In the genomic region with DNA sequence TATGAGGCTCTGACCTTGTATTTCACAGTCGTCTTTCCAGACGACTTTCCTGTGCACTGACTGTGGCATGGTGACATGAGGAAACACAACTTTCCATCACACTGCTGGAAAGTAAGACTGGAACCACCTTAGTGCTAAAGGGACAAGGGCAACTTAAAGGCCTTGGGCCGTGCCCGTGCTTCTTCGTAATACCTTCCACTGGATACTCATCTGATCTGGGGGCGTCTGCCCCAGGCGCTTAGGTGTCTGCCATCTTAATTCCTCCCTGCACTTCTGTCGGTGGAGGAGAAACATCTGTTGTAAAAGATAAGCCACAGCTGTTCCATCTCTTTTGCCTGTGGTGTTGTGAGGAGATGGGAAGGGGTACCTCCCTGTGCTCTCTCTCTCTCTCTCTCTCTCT, we compare ENCODE assay signal across 14 mouse cellular contexts.
"Had no signal": no experiment of that assay in that cellular context is flagged by ENCODE, and none has a peak within 500 bp of the region (broad histone marks: within the 10 kb centered on the region; RNA-seq: fewer than 3 reads in every experiment).

No protein-coding gene starts in this region.

- ATAC-seq: inflammation-experienced regulatory T-cells, adult 6 months; liver, embryonic 12.5 days; midbrain, embryonic 13.5 days had no signal

- H3K27ac ChIP-seq: limb, embryonic 15.5 days; liver, embryonic 12.5 days; midbrain, embryonic 13.5 days; neural tube, embryonic 15.5 days had no signal

- H3K4me3 ChIP-seq: limb, embryonic 15.5 days; liver, embryonic 12.5 days; midbrain, embryonic 13.5 days; myocyte; neural tube, embryonic 15.5 days had no signal

- DNase-seq: kidney, adult 18-20 months; kidney, postnatal 25 days; layer of hippocampus, adult 9-11 months; layer of hippocampus, postnatal 36 days; right cerebral cortex, adult 18-20 months; right cerebral cortex, postnatal 25 days; thymus, adult 18-20 months; thymus, postnatal 14 days had no signal

- H3K9ac ChIP-seq: limb, embryonic 15.5 days; liver, embryonic 12.5 days; midbrain, embryonic 13.5 days; neural tube, embryonic 15.5 days had no signal

- H3K27me3 ChIP-seq: limb, embryonic 15.5 days; liver, embryonic 12.5 days; midbrain, embryonic 13.5 days; neural tube, embryonic 15.5 days had no signal

- H3K4me1 ChIP-seq: limb, embryonic 15.5 days; liver, embryonic 12.5 days; midbrain, embryonic 13.5 days had no signal

- H3K36me3 ChIP-seq: limb, embryonic 15.5 days; liver, embryonic 12.5 days had no signal

- H3K4me2 ChIP-seq: limb, embryonic 15.5 days; liver, embryonic 12.5 days; midbrain, embryonic 13.5 days; neural tube, embryonic 15.5 days had no signal

- H3K9me3 ChIP-seq: limb, embryonic 15.5 days; liver, embryonic 12.5 days; midbrain, embryonic 13.5 days; neural tube, embryonic 15.5 days had no signal
